Mouse (Mus musculus) monocyte, adult 5-6 weeks (primary cell): ENCODE results near the gene Slc25a42. TPM values are rescaled to one million over a fixed set of nuclear protein-coding genes. Genes with fewer than 3 reads are reported as not detected.
"Not testable (repeated sequence)": the region's sequence is repeated elsewhere in the genome, so short reads cannot be mapped to it uniquely, and the experiment has no call there.

Experiments used
- ATAC-seq: fragments of 153-309, 156-312 bp; replicated peaks from 2 replicates; pipeline ENCODE4 v1.8.0; 2017; ENCODE audit warnings: mild to moderate bottlenecking; ENCODE audit not compliant: low TSS enrichment, insufficient number of reproducible peaks, severe bottlenecking, poor library complexity, low FRiP score
- total RNA-seq: library from RNA; stranded (forward); fragments of 200-1000, 200-491, 200-594 nt; gene quantifications from 3 replicates; pipeline ENCODE4 v1.2.3, GENCODE M21; 2017

Slc25a42 gene
- total RNA-seq, 1 experiment from 2014 or later: not detected

- ATAC-seq: no peak
Measured at GRCm38 (mm10) chr8:70217441-70217840, 5.3 kb upstream of the Slc25a42 start.

GRCm38 (mm10) chr8:70216566-70216965, 4.5 kb upstream of the Slc25a42 start:
- no peak for ATAC-seq

- ATAC-seq: not testable (repeated sequence)
Measured at GRCm38 (mm10) chr8:70216161-70216560, 4.1 kb upstream of the Slc25a42 start.

- no peak for ATAC-seq
Measured at GRCm38 (mm10) chr8:70215092-70215491, 3.0 kb upstream of the Slc25a42 start.

GRCm38 (mm10) chr8:70214411-70214810, 2.3 kb upstream of the Slc25a42 start:
- ATAC-seq: no peak

GRCm38 (mm10) chr8:70211726-70212111, 386 bp downstream of the Slc25a42 start:
- ATAC-seq: no peak

GRCm38 (mm10) chr8:70211275-70211674, 830 bp downstream of the Slc25a42 start:
- no peak for ATAC-seq

GRCm38 (mm10) chr8:70210538-70210937, 1.6 kb downstream of the Slc25a42 start:
- ATAC-seq: no peak

GRCm38 (mm10) chr8:70208130-70208529, 4.0 kb downstream of the Slc25a42 start:
- no peak for ATAC-seq

GRCm38 (mm10) chr8:70204757-70205156, 7.3 kb downstream of the Slc25a42 start:
- ATAC-seq: no peak

- ATAC-seq: no peak
Measured at GRCm38 (mm10) chr8:70203072-70203471, 9.0 kb downstream of the Slc25a42 start.

- no peak for ATAC-seq
Measured at GRCm38 (mm10) chr8:70201417-70201816, 10.7 kb downstream of the Slc25a42 start.

GRCm38 (mm10) chr8:70200098-70200681, 11.9 kb downstream of the Slc25a42 start:
- no peak for ATAC-seq

- ATAC-seq: no peak
Measured at GRCm38 (mm10) chr8:70197603-70198002, 14.5 kb downstream of the Slc25a42 start.

GRCm38 (mm10) chr8:70195762-70196161, 16.3 kb downstream of the Slc25a42 start:
- no peak for ATAC-seq

- ATAC-seq: no peak
Measured at GRCm38 (mm10) chr8:70194191-70194590, 17.9 kb downstream of the Slc25a42 start.

GRCm38 (mm10) chr8:70193238-70193637, 18.9 kb downstream of the Slc25a42 start:
- no peak for ATAC-seq

- ATAC-seq: no peak
Measured at GRCm38 (mm10) chr8:70188707-70189106, 23.4 kb downstream of the Slc25a42 start.

GRCm38 (mm10) chr8:70183194-70183593, 28.9 kb downstream of the Slc25a42 start:
- no peak for ATAC-seq

GRCm38 (mm10) chr8:70181903-70182252, 30.2 kb downstream of the Slc25a42 start:
- ATAC-seq: no peak
